Mouse (Mus musculus): ENCODE data around the gene Abca1. TPM values are rescaled to one million over a fixed set of nuclear protein-coding genes. Genes with fewer than 3 reads are reported as not detected.

Abca1 gene
- total and polyA plus RNA-seq, 3 experiments, result 8.4 to 9.0 TPM; not detected in 1

DNA sequence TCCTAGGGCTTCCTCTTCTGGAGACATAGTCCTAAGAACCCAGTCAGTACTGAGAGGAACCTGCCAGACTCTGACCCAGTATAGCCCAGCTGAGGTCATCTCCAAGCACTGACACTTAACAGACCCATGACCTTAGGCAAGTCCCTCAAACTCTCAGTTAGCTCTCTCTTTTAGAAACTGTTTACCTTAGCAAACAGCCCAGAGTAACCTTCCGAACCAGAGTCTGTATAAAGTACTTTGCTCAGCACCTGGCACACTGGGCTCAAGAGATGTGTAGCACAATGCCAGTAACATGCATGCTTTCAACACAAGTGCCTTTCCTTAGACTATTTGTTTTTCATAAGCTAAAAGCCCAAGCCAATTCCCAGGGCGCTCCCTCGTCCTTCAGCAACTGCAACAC lies 79.4 kb downstream of the Abca1 start:
- no peaks in the 10 kb centered on the region for H3K27me3 ChIP-seq (ENCODE audit: control insufficient read depth in 1 of 2, insufficient read depth in 2 of 2, low read length in 2 of 2)
- peaks cover 0 to 19% of the 10 kb centered on the region in 2 experiments; a peak in 2 of 4 replicates for H3K36me3 ChIP-seq (ENCODE audit: control insufficient read depth in 1 of 2, insufficient read depth in 2 of 2, low read length in 2 of 2)
- H3K4me3 ChIP-seq (ENCODE audit: control insufficient read depth in 1 of 2, insufficient read depth in 1 of 2, low read depth in 2 of 2, low read length in 2 of 2), result no peak overlapping the region
- H3K9me3 ChIP-seq (replicated peaks; ENCODE audit: insufficient read depth, low read length), result no peaks in the 10 kb centered on the region
- DNase-seq (ENCODE audit: low read depth, low spot score), result no peak
- H3K4me1 ChIP-seq (ENCODE audit: control insufficient read depth in 1 of 2, insufficient read depth in 2 of 2, low read length in 2 of 2), result no peaks in the 10 kb centered on the region
- no peaks in the 10 kb centered on the region for H3K79me2 ChIP-seq (ENCODE audit: control insufficient read depth, insufficient read depth, low read length, poor library complexity)
- no peak overlapping the region for H3K9ac ChIP-seq (ENCODE audit: control insufficient read depth, low read depth, low read length, poor library complexity, severe bottlenecking)
- no peak for TF ChIP-seq TCF12 (IDR thresholded peaks at IDR 0.05; ENCODE audit: low read depth, low read length)
- no peak for TF ChIP-seq NRF1 (IDR thresholded peaks at IDR 0.05; ENCODE audit: insufficient read depth, low read depth, low read length, poor library complexity, severe bottlenecking)
- TF ChIP-seq BHLHE40 (IDR thresholded peaks at IDR 0.05; ENCODE audit: borderline replicate concordance, low read depth, low read length), result no peak
- TF ChIP-seq CHD2 (IDR thresholded peaks at IDR 0.05; ENCODE audit: low read length), result no peak
- no peak for TF ChIP-seq GATA1 (IDR thresholded peaks at IDR 0.05; ENCODE audit: low read depth, low read length)
- TF ChIP-seq CHD1 (IDR thresholded peaks at IDR 0.05; ENCODE audit: low read depth, low read length), result no peak
- H3K27ac ChIP-seq (ENCODE audit: control insufficient read depth, low read depth, low read length), result no peak overlapping the region

DNA sequence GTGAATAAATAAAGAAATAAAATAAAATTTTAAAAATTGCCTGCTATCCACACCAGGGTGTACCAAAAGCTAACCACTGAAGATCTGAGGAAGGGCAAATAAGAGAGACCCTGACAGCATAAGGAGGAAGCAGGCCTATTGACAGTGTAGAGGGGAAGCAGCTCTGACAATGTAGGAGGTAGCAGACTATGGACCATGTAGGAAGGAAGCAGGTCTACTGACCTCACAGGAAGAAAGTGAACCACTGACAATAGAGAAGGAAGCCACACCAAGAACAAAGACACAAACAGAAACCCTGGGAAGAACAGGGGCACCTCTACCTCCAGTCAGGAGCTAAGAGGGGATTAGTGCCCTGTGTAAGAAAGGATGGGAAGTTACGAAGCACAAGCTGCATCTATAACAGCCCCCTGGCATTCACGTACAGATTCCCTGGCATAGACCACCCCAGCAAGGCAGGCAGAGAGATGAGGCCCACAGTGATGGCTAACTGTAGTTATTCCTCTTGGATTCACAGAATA lies 80.8 kb downstream of the Abca1 start:
- TF ChIP-seq SMC3 (IDR thresholded peaks at IDR 0.05; ENCODE audit: low read depth, low read length) (no peak), TBP (IDR thresholded peaks at IDR 0.05; ENCODE audit: low read depth, low read length) (no peak), MEF2A (IDR thresholded peaks at IDR 0.05; ENCODE audit: extremely low read depth, insufficient replicate concordance, low read depth, low read length, poor library complexity, severe bottlenecking) (no peak), RAD21 (IDR thresholded peaks at IDR 0.05; ENCODE audit: low read depth, low read length) (no peak), MAFK (IDR thresholded peaks at IDR 0.05; ENCODE audit: borderline replicate concordance, low read depth, low read length) (no peak), CTCF (IDR thresholded peaks at IDR 0.05 in 2 of 3, conservative IDR thresholded peaks at IDR 0.05 in 1 of 3; ENCODE audit: control insufficient read depth in 1 of 3, insufficient read depth in 1 of 3, low read depth in 2 of 3, low read length in 3 of 3, poor library complexity in 1 of 3, severe bottlenecking in 1 of 3) (no peak), CHD2 (IDR thresholded peaks at IDR 0.05; ENCODE audit: low read length) (no peak), ZKSCAN1 (IDR thresholded peaks at IDR 0.05; ENCODE audit: low read depth, low read length) (no peak), MAX (IDR thresholded peaks at IDR 0.05; ENCODE audit: low read length) (no peak), BHLHE40 (IDR thresholded peaks at IDR 0.05; ENCODE audit: borderline replicate concordance, low read depth, low read length) (no peak), USF1 (IDR thresholded peaks at IDR 0.05; ENCODE audit: low read depth, low read length) (no peak), ZMIZ1 (IDR thresholded peaks at IDR 0.05; ENCODE audit: low read depth, low read length) (no peak), RCOR1 (IDR thresholded peaks at IDR 0.05; ENCODE audit: low read depth, low read length) (no peak), CHD1 (IDR thresholded peaks at IDR 0.05; ENCODE audit: low read depth, low read length) (no peak)
- no peak for DNase-seq (ENCODE audit: low read depth, low spot score)
- H3K27me3 ChIP-seq (ENCODE audit: control insufficient read depth in 1 of 2, insufficient read depth in 2 of 2, low read length in 2 of 2), result no peaks in the 10 kb centered on the region
- H3K4me1 ChIP-seq (ENCODE audit: control insufficient read depth in 1 of 2, insufficient read depth in 2 of 2, low read length in 2 of 2), result no peaks in the 10 kb centered on the region
- peaks cover 0 to 12% of the 10 kb centered on the region in 2 experiments; a peak in 2 of 4 replicates for H3K36me3 ChIP-seq (ENCODE audit: control insufficient read depth in 1 of 2, insufficient read depth in 2 of 2, low read length in 2 of 2)
- no peaks in the 10 kb centered on the region for H3K9me3 ChIP-seq (replicated peaks; ENCODE audit: insufficient read depth, low read length)
- H3K9ac ChIP-seq (ENCODE audit: control insufficient read depth, low read depth, low read length, poor library complexity, severe bottlenecking), result no peak overlapping the region
- H3K27ac ChIP-seq (ENCODE audit: control insufficient read depth, low read depth, low read length), result no peak overlapping the region
- H3K4me3 ChIP-seq (ENCODE audit: control insufficient read depth in 1 of 2, insufficient read depth in 1 of 2, low read depth in 2 of 2, low read length in 2 of 2), result no peak overlapping the region
- H3K79me2 ChIP-seq (ENCODE audit: control insufficient read depth, insufficient read depth, low read length, poor library complexity), result no peaks in the 10 kb centered on the region

Measured in MEL (cell line).